Mouse (Mus musculus) lung, postnatal 4 days (tissue): Measurements from ENCODE around the gene Erc2.
A peak's percentile ranks its signal among the peaks of the same experiment; 100 is the strongest.

Source experiments
- DNase-seq, 2 experiments: peaks; one replicate each; pipeline ENCODE4 v3.0.0; 2021

Erc2 gene

DNA sequence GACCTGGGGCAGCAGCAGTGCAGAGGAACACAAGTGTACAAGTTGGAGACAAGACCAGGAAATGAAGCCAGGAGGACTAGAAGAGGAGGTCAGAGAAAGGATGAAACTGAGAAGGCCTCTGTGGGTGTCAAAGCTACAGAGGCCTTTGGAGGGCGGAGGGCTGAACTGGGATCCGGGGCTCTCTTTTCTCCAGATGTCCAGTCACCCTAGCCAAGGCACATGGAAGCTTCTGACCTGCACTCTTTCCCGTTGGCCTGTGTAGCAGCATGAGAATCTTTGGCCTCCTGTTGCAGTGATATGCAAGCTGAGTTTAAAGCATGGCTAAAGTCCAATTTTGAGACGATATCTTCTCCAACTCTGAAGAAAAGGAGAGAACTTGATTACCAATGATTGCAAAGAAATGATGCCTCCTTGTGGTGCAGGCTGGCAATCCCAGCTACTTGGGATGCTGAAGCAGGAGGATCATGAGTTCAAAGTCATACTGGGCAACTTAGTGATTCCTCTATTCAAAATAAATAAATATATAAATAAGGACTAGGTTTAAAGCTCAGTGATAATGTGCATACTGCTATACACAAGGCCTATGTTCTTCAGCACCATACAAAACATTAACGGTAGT is 699.8 kb downstream of the Erc2 start:
- DNase-seq: no peak

DNA sequence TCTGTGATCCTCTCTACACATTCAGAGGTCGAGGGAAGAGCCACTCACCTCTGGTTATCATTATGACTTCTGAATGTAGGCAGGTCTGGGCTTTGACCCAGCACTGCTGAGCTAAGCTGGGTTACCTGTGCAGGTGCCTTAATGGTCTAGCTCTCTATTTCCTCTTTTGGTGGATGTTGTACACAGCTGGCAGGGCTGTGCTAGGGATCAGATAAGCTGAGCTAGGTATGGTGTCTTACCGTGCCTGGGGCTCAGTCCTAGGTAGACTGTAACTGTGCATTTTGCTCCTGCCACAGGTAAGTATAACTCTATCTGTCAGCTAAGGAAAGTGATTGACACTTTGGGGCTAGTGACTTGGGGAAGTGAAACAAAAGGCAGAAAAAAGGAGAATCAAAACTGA is 701.0 kb downstream of the Erc2 start:
- no peak for DNase-seq

DNA sequence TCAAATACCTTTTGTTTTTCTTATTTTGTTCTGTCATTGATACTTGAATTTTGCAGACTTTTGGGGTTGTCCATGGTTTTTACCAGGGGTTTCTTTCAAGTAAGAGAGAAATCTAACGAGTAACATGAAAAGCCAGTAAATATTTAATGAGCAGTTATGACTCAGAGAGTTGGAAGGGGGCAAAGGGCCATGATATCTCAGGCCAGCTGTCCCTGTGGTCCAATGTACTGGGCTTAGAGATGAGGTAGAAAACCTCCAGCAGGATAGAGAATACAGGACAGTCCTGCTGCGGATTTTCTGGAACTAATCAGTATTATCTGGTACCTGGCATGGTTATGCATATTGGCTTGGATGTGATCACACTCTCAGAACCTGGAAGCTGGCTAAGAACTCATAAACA is 701.5 kb downstream of the Erc2 start:
- no peak for DNase-seq

DNA sequence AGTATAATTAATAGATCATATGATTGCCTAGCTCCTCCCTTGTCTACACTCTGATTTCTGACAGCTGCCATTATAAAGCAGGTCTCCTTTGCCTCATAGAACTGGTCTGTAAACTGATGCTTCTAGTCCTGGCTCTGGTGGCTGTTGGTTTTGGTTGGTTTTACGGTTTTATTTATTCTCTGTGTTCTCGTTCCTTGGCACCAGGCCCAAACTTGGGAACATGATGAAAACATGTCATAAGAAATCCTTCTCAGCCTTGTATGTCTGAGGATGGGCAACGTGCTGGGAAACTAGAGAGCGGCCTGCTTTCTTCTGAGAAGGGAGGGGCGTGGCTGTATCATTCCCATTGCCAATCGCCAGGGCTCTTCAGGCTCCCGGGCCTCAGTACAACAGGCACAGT is 704.2 kb downstream of the Erc2 start:
- peak; percentile 18 to 24 for DNase-seq

DNA sequence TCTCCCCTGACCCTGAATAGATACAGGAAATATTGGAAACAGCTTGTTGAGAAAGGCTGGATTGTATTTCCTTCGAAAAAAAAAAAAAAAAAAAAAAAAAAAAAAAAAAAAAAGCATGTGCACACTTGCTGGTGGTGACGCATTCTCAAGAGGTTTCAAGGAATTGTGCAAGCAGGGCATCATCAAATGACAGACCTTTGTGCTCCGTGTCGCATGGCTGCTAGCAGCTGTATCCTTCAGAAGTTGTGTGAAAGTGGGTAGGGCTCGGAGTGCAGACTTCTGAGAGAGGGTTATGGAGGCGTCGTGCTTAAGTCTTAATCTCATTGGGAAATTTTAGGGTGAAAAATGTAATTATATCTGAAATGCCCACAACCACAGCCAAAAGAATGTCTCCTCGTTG is 706.3 kb downstream of the Erc2 start:
- no peak for DNase-seq

DNA sequence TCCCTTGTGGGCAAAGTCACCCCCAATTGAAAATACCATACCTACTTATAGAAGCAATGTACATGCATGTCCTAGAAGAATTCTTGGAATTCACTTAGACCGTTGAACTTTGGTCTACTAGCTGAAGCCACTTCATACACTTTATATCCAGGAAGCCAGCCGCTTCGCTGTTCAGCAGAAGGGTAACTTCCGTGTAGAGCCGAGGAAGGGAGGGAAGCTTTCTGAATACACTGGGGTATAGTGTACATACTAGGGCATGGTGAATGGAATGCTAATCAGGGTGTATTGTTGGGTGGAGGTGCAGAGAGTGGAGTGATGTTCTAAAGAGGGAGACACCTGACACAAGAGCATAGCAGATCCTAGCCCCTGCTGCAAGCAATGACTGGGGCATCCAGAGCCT is 708.9 kb downstream of the Erc2 start:
- DNase-seq: no peak

DNA sequence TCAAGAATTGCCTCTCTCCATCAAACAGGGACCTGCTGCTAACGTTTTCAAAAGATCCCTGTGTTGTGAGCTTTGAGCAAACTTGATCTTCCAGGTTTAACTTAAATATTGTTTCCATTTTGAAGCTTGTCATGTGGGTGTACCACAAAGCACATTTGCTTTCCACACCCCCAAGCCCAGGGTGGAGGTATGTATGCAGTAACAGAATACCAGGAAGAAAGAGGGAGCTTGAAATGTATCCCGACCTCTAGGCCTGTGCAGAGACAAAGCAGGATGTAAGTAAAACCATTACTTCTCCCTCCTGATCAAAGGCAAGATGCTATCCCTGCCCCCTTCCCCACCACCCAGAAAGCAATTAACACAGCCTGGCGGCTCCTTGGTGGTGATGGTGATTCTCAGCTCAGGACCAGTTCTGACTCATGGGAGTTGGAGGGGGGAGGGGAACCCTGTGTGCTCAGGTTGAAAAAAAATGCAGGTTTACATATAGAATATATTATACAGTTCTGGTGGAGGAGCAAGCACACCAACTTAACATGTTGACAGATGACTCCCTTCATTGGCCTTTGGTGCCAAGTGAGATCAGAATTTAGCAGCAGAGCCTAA is 710.2 kb downstream of the Erc2 start:
- no peak for DNase-seq

DNA sequence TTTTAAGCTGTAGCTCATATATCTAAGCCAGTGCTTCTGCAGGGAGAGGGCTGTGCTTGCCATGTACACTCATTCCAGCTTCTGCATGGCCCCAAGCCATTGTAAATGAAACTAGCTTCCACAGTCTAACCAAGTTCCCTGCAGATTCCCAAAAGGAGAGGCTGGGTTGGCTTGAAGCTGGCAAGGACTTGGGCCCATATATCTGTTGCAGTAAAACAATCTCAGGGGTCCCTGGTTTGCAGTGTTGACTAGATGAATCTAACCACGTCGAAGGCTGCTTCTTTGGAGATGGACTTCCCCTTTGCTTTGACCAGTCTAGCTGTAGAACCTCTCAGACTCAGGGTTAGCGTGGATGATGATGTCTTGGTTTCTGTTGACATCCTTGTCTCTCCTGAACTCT is 716.9 kb downstream of the Erc2 start:
- DNase-seq: no peak

DNA sequence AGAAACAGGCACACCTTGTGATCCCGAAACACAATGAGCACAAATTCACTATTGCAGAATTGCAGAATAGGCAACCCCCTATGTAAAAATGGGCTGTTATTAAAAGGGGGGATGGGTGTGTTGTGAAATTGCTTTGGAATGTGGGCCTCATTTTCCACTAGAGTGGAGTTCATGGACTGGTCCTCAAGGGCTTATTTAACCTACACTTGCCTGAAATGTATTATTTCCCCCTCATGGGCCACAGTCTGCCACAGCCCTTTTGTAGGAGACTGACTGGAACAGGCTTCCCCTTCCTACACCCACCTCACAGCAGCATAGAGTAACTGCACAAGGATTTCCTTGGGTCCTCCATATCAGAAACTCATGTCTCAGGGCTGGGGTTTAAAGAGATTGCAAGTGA is 726.9 kb downstream of the Erc2 start:
- DNase-seq: no peak

DNA sequence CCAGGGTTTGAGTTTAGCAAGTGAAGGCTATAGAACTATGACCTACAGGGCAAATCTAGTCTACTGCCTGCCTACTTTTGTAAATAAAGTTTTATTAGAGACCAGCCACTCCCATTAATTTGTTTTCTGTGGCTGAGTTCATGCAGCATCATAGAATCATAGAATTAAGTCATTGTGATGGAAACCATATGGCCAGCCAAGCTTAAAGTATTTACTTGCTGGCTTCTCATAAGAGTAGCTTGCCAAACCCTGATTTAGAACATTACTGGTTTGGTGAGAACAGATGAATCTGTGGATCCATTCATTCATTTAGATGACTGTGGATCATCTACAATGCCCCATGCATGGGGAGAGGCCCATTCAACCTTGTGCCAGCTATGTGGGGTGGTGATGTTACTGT is 733.8 kb downstream of the Erc2 start:
- DNase-seq: no peak

DNA sequence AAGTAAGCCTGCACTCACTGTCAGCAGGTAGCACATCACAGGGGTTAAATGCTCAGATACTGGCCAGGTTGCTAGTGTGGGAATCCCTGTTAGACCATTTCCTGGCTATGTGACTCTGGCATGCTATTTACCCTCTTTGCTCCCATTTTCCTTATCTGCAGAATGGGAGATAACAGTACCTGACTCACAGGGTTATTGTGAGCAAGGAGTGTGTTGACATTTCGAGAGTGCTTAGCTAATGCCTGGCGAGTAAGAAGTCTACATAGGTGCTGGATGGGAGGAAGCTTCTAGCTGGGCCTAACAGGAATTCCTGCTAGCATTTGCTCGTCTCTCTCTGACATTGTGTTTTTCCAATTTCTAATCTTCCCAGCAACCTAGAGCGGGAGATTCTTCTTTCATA is 737.3 kb downstream of the Erc2 start:
- no peak for DNase-seq

DNA sequence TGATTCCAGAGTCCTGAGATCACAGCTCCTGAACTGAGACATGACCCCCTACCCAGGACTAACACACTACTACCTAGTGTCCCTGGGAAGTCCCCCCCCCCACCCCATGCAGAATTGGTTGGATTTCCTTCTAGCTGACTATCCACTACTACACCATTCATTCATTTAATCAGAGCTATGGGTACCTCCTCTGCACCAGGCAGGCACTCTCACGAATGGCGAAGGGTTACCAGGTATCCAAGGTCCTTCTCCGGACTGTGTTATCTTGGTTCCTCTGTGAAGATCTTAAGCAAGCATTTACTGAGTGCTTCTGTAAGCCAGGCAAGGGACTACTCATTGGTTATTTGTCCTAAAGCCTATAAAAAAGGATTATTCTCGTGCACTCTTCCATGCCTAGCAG is 737.8 kb downstream of the Erc2 start:
- DNase-seq: no peak

DNA sequence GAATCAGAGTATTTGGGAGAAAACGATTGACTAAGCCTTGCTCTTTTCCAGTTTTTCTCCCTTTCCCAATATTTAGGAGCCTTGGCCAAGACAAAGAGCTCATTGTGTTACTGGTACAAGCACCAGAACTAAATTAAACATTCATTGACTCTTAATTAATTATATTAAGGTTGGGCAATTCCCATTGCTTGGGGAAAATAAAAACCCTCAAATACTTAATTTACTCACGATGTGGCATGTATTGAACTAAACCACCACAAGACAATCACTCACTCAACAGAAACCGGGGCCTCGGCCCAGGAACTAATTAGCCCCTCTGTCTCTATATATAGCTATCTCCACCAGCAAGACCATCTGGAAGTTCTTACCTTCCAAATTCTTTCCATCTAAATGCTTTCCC is 740.1 kb downstream of the Erc2 start:
- no peak for DNase-seq

DNA sequence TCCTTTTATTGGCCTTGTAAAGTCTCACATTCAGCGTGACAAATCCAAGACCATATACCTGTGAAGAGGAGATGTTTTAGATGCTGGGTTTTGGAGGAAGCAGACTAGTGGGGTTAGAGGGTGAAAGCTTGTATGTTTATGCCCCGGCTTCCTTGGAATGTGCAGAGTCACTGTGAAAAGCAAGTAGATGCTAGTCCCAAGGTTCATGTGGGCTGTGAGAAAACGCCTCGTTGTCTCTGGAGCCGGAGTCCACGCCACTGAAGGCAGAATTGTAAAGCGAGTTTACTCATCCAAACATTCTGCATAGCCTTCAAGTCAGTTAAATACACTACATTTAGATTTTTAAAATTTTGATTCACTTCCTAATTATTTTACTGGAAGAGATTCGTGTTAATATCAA is 748.5 kb downstream of the Erc2 start:
- no peak for DNase-seq

DNA sequence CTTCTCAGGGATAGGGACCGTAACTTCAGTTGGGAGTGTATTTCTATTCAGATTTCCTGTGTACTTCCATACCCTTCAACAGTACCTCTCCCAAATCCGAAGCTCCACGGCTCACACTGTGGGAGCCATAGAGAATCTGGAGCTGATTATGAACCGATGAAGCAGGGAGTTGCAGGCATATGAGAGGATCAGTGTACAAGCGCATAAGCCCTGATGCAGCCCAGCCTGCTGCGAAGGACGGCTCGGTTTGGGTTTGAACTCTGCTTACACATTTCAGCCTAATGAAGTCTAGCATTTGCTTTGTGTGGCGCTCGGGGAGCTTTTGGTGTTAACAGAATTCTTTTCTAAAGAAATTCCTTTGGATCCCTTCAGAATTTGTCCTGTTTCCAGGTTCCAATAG is 749.4 kb downstream of the Erc2 start:
- DNase-seq: no peak

DNA sequence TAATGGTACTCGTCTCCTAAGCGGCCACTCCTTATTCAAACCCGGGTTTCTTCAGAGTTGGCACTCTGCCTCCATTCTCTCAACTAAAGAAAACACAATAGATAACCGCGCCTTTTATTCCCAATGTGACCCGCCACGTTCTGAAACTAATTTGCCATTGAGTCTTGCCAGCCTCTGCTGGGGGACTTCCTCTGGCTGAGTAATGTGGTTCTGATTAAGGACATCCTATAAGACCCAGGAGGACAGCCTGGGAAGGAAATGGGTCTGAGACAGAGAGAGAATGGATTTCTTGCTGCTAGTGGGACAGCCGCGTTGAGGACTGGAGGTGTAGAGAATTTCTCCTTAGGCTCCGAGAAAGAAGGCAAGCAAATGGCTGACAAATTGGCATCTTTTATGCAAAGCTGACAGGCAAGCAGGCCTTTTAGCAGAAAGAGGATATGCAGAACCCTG is 753.4 kb downstream of the Erc2 start:
- peak; percentile 23 to 36 for DNase-seq

DNA sequence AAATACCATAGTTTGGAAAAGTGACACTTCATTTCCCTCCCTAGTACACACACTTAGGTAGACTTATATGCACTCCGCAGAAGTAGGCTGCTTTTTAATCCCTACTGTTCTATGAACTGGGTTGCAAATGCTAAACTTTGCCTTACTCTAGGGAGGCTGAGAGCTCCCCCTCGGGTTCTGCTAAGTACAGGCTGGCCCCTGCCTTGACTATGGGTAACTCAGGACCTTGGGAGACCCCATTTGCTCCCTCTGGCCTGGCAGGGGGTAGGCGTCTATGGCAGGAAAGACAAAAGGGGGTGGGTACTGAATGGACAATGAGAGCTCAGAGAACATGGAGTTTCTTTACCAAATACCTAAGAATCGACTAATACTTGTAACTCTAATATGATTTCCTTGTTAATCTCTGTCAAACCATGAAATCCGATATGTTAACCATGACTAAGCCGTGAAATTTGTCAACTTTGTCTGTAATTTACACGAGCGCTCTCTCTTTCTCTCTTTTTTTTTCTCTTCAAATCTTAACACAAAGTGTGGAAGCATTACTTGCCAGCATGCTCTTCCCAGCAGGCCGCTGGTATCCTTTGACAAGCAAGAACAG is 754.1 kb downstream of the Erc2 start:
- DNase-seq: no peak

DNA sequence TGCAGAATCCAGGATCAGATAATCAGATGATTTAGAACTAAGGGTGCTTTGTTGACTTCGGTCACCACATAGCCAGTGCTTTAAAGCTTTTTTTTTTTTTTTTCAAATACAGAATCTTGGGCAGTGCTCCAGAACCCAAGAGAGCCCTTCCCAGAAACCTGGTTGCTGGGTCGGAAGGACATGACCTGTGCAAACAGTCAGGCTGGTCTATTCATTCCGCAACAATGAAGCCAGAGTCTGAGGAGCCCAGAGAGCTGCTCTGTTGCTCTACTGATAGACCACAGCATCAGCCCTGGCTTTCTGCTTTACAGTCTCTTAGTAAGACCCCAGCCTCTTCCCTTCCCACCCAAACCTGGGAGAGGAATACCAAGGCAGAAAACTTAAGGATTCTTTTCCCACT is 755.3 kb downstream of the Erc2 start:
- DNase-seq: peak in 1 of 2 experiments; percentile 8

DNA sequence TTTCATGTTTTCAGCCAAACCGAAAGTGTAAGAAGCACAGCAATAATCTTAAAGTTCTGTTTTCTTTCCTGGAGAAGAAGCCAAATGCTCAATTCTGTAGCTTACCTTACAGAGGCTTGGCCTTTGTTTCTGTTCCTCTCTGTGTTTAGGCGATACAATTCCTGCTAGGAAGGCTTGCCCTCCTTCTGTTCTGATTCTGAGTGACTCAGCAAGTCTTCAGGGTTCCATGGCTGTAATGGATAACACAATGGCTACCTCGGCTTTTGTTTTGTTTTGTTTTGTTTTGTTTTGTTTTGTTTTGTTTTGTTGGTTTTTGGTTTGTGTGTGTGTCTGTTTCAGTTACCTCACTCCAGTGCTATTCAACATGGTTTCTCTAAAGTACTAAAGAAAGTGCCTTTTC is 757.9 kb downstream of the Erc2 start:
- no peak for DNase-seq

DNA sequence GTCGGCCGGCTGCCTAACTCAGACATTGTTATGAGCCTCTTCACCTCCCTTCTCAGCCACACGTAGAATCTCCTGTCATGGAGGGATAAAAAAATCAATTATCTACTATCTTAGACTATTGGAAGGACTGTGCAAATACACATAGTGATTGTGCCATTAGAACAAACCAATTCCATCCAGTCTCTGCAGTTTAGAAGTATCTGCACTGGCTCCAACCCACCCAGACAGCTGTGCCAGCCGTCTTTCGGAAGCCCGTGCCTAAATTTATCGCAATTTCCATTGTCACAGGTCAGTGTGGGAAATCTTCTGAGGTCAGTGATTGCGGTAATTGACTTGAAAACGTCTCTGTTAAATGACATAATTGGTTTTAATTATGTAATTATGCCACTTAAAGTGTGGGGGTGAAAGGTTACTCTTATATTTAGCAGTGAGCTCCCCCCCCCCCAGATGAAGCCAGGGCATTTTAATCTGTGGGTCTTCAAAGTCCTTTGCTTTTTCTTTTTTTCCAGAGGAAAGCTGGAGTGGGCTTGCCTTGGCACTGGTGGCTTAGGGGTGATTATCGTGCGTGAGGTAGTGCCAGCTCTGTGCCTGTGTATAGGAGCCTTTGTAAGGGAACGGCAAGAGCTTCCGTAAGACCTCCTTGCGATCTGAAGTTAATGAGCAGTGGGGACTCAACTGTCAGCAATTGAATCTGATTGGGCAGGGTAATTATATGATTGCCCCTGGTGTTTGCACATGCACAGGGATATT is 759.7 kb downstream of the Erc2 start:
- no peak for DNase-seq

DNA sequence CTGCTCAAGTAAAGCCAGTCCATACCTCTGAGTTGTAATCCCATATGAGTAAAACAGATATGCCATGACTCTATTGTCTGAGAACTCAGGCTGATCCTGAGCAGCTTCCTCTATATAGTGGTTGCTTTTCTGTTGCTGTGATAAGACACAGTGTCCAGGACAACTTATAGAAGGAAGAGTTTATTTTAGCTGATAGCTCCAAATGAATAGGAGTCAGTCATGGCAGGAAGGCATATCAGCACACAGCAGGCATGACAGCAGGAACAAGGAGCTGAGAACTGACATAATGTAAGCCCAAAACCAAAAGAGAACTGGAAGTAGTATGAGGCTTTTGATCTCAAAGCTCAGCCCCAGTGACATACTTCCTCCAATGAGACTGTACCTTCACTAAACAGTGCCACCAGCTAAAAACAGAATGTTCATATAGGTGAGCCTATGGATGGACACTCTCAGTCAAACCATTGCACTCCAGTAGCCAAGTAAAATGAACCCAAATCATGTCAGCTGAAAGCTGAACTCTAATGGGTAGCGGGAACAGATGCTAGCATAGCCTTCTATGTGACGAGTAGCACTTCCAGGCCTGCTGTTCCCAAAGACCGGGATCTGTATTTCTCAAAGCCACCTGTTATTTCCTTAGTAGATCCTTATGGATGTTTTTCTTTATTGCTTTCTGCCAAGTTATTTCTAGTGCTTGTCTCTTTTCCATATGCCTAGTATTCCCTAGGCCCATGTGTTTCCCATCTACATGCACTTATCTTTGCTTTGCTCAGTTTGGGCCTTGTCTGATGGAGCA is 764.8 kb downstream of the Erc2 start:
- DNase-seq: no peak

DNA sequence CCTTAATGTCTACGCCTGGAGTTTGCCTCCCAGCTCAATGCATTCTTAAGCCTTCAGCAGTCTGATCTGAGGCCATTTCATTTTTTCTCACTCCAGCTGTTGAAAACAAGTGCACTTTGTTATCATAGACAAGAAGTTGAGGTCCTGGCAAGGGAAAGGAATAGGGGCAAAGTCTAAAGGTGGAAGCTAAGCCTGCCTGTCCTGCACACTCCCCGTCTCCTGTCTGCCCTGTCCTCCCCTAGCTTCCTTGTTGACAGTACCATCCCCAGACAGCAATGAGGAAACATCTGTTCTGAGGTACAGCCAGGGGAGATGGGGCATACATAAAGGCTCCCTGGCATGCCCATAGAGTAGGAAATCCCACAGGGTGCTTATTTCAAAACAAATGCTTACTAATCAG is 776.7 kb downstream of the Erc2 start:
- DNase-seq: no peak

DNA sequence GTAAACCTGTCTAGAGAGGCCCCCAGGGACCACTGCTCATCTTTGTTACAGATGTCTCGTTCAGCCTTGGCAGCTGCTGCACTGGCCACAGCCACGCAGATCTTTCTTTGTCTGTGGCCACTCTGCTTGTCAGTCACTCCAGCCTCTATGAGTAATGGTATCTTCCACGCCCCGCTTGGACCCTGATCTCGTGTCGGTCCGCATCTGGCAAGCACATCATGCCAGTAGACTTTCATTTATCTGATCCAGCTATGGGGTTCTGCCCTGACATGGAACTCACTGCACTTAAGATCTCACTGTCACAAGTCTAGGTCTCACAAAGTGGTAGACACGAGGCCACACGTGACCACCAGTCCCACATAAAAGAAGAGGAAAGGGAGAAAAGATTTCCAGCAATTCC is 777.7 kb downstream of the Erc2 start:
- no peak for DNase-seq
